20 mouse cellular contexts compared by ENCODE assay signal in the genomic region with DNA sequence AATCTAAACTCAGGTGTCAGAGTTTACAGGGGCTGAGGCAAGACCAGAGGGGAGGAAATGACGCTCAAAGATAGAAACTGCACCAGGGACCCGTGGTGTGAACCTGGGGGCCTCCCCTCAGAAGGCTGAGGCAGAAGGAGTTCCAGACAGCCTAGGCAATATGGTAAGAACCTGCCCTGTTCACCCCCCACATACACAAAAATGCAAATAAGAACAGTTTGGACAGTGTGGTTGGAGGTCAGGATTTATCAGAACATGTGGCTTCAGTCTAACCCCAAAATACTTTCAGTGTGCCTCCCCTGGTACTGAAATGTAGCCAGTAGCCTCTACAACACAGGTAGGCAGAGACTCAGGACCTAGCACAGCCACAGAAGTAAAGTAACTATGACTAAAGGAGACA. TPM values are rescaled to one million over a fixed set of nuclear protein-coding genes. Genes with fewer than 3 reads are reported as not detected.
"Had no signal": no experiment of that assay in that cellular context is flagged by ENCODE, and none has a peak within 500 bp of the region (broad histone marks: within the 10 kb centered on the region; RNA-seq: fewer than 3 reads in every experiment).

No protein-coding gene starts in this region.

- H3K27ac ChIP-seq: liver, embryonic 13.5 days; liver, embryonic 15.5 days; lung, embryonic 15.5 days; macrophage; midbrain, embryonic 10.5 days; midbrain, embryonic 12.5 days; neural tube, embryonic 12.5 days had no signal

- ATAC-seq: liver, postnatal 0 days; lung, postnatal 0 days; midbrain, embryonic 16.5 days had no signal

- H3K4me3 ChIP-seq: liver, embryonic 13.5 days; liver, embryonic 15.5 days; lung, embryonic 15.5 days; midbrain, embryonic 10.5 days; midbrain, embryonic 12.5 days; myocyte; neural tube, embryonic 12.5 days had no signal

- H3K9me3 ChIP-seq: liver, embryonic 13.5 days; liver, embryonic 15.5 days; lung, embryonic 15.5 days; midbrain, embryonic 10.5 days; midbrain, embryonic 12.5 days; neural tube, embryonic 12.5 days had no signal

- H3K4me2 ChIP-seq: liver, embryonic 13.5 days; liver, embryonic 15.5 days; lung, embryonic 15.5 days; midbrain, embryonic 12.5 days; neural tube, embryonic 12.5 days had no signal

- H3K36me3 ChIP-seq: liver, embryonic 13.5 days; liver, embryonic 15.5 days; lung, embryonic 15.5 days; midbrain, embryonic 10.5 days; midbrain, embryonic 12.5 days; neural tube, embryonic 12.5 days had no signal

- H3K9ac ChIP-seq: liver, embryonic 13.5 days; liver, embryonic 15.5 days; liver, postnatal 0 days; lung, embryonic 15.5 days; midbrain, embryonic 12.5 days; neural tube, embryonic 12.5 days had no signal

- DNase-seq: liver, embryonic 13.5 days; liver, postnatal 0 days; lung, adult 2 months; lung, postnatal 14 days; lung, postnatal 36 days; midbrain, embryonic 14.5 days; right cerebral cortex, postnatal 14 days; thymus, adult 18-20 months; thymus, postnatal 14 days; thymus, postnatal 36 days had no signal

- H3K27me3 ChIP-seq: liver, embryonic 13.5 days; liver, embryonic 15.5 days; lung, embryonic 15.5 days; midbrain, embryonic 12.5 days; neural tube, embryonic 12.5 days had no signal

- H3K4me1 ChIP-seq: liver, embryonic 13.5 days; liver, embryonic 15.5 days; midbrain, embryonic 12.5 days; neural tube, embryonic 12.5 days had no signal

RNA-seq across cellular contexts. Expression of a gene that starts 30.8 kb away (rescaled TPM):
- total RNA-seq: megakaryocyte progenitor cell, adult 5-6 weeks had no signal
